Mouse (Mus musculus): ENCODE results near the gene Cttnbp2nl. TPM values are rescaled to one million over a fixed set of nuclear protein-coding genes. Genes with fewer than 3 reads are reported as not detected.

Cttnbp2nl gene
- polyA plus RNA-seq, 1 experiment from 2014 or later: 42.3 TPM

- Histone ChIP-seq H3K4me3 (ENCODE audit: low read depth, low read length) (peak overlapping the region; percentile 19), H3K27ac (ENCODE audit: low read depth) (no peak overlapping the region), H3K4me2 (peak overlapping the region; percentile 60), H3K27me3 (ENCODE audit: insufficient read depth, low read length) (no peaks in the 10 kb centered on the region), H3K9me3 (ENCODE audit: low read depth, low read length) (no peaks in the 10 kb centered on the region), H3K36me3 (ENCODE audit: insufficient read depth) (no peaks in the 10 kb centered on the region), H3K4me1 (ENCODE audit: insufficient read depth) (peaks cover 1% of the 10 kb centered on the region; the same call in 1 of the 2 replicates), H3K9ac (0 out of 2 replicates have a peak overlapping the region, but pooled peaks have one; percentile 19)
- peak; percentile 96 for DNase-seq
- ATAC-seq (ENCODE audit: insufficient read depth): peak; percentile 57; the same call in 1 of the 2 replicates
- peak; percentile 98 for TF ChIP-seq CTCF (IDR thresholded peaks at IDR 0.05; ENCODE audit: low read depth)
- WGBS: 11% methylated on average over 25 of the region's 25 CpGs
Observed at GRCm38 (mm10) chr3:105058627-105059513, 5.9 kb upstream of the Cttnbp2nl start.

DNA sequence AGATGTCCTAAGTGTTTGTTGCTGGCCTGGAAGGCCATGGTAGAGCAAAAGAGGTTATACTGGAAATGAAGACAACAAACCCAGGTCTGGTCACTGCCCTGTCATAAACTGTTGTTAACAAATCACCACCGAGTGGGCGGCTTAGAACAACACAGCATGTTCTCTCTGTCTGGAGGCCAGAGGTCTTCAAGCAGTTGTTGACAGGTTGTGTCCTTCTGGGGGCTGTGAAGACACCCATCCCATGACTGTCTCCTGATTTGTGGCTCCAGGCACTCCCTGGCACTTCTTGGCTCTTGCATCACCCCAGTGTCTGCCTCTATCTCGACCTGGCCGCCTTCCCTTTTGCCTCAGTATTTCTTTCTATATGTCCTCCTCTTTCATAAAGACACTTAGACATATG, 2.7 kb upstream of the Cttnbp2nl start:
- Histone ChIP-seq H3K27me3 (ENCODE audit: insufficient read depth, low read length) (no peaks in the 10 kb centered on the region), H3K27ac (ENCODE audit: low read depth) (peak overlapping the region; percentile 9; the same call in 1 of the 2 replicates), H3K9ac (no peak overlapping the region), H3K4me2 (no peak overlapping the region), H3K36me3 (ENCODE audit: insufficient read depth) (no peaks in the 10 kb centered on the region), H3K4me3 (ENCODE audit: low read depth, low read length) (no peak overlapping the region), H3K4me1 (ENCODE audit: insufficient read depth) (peaks cover 15% of the 10 kb centered on the region; the same call in 1 of the 2 replicates), H3K9me3 (ENCODE audit: low read depth, low read length) (no peaks in the 10 kb centered on the region)
- WGBS: 48% methylated on average over 4 of the region's 4 CpGs
- ATAC-seq (ENCODE audit: insufficient read depth): no peak
- TF ChIP-seq CTCF (IDR thresholded peaks at IDR 0.05; ENCODE audit: low read depth): no peak
- no peak for DNase-seq

DNA sequence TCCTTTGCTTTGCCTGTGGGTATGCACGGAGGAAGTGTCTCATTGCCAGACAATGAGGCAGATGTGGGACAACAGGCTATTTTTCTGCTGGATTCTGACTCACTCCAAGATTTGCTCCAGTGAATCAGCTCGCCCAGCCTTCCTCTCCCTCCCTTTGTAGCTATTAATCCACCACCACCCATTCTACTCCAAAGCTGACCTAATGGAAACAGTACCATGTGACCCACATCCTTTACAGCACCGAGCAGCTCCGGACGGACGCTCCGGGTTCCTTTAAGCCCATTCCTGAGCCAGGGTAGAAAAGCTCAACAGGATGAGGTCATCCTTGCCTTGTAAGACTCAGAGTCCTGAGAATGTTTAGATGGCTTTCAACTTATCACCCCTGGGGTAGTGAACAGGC, 2.0 kb upstream of the Cttnbp2nl start:
- H3K27me3 ChIP-seq (ENCODE audit: insufficient read depth, low read length): no peaks in the 10 kb centered on the region
- peak overlapping the region; percentile 83; the same call in 1 of the 2 replicates for H3K27ac ChIP-seq (ENCODE audit: low read depth)
- H3K9ac ChIP-seq: no peak overlapping the region
- WGBS: 30% methylated on average over 7 of the region's 7 CpGs
- H3K36me3 ChIP-seq (ENCODE audit: insufficient read depth): no peaks in the 10 kb centered on the region
- H3K4me3 ChIP-seq (ENCODE audit: low read depth, low read length): no peak overlapping the region; the same call in 1 of the 2 replicates
- peak; percentile 9; the same call in 1 of the 2 replicates for ATAC-seq (ENCODE audit: insufficient read depth)
- peaks cover 15% of the 10 kb centered on the region; the same call in 1 of the 2 replicates for H3K4me1 ChIP-seq (ENCODE audit: insufficient read depth)
- peak overlapping the region; percentile 33 for H3K4me2 ChIP-seq
- TF ChIP-seq CTCF (IDR thresholded peaks at IDR 0.05; ENCODE audit: low read depth): no peak
- peak; percentile 69 for DNase-seq
- no peaks in the 10 kb centered on the region for H3K9me3 ChIP-seq (ENCODE audit: low read depth, low read length)

DNA sequence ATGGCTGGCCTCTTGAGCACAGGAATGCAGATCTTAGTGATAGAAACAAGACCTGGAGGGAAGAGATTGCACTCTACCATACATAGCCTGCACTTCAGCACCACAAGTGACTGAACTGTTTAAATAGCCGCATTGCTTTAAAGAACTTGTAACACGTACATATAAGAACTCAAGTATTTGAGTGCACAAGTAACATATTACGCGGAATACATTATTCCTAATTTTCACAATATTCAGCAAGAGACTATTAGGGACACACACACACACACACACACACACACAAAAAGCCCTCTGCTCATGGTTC, 704 bp upstream of the Cttnbp2nl start:
- Histone ChIP-seq H3K36me3 (ENCODE audit: insufficient read depth) (no peaks in the 10 kb centered on the region), H3K4me1 (ENCODE audit: insufficient read depth) (peaks cover 15% of the 10 kb centered on the region; the same call in 1 of the 2 replicates), H3K4me2 (peak overlapping the region; percentile 92), H3K9ac (peak overlapping the region; percentile 57), H3K4me3 (ENCODE audit: low read depth, low read length) (peak overlapping the region; percentile 86), H3K27ac (ENCODE audit: low read depth) (peak overlapping the region; percentile 65; the same call in 1 of the 2 replicates), H3K27me3 (ENCODE audit: insufficient read depth, low read length) (no peaks in the 10 kb centered on the region), H3K9me3 (ENCODE audit: low read depth, low read length) (no peaks in the 10 kb centered on the region)
- ATAC-seq (ENCODE audit: insufficient read depth) (no peak; the same call in 1 of the 2 replicates), DNase-seq (peak; percentile 48)
- WGBS: 52% methylated on average over 4 of the region's 4 CpGs
- no peak for TF ChIP-seq CTCF (IDR thresholded peaks at IDR 0.05; ENCODE audit: low read depth)

DNA sequence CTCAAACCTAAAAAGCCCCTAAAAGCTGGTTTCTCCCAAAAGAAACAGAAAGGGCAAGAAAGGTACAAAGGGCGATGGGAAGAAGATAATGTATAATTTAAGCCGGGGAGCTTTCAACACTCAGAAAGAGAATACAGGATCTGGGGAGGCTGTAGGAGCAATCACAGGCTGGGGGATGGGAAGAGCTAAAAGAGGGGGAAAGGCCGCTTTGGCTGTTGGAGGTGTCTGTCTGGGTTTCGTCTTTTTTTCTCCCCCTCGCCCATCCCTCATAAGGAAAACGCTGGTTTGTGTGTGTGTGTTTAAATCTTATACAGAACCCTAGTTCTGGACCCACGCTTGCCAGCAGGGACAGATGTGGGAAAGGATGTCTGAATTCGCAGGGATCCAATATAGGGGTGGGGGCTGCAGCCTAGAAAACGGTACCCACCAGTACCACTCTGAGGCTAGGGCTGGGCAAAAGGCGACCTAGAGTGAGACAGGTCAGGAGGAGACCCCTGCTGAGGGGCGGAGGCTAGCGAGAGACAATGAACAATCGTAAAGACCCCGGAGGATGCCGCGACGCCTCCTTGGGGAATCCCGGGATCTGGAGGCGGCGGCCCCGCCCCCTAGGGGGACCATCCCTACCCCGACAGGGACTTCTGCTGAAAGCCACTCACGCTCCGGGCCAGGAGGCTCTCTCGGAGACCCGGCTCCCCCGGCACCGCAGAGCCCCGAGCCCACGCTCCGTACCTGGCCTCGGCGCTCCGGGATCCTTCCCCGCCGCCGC, 592 bp downstream of the Cttnbp2nl start:
- H3K4me1 ChIP-seq (ENCODE audit: insufficient read depth): peaks cover 15% of the 10 kb centered on the region; the same call in 1 of the 2 replicates
- peak; percentile 36 for DNase-seq
- 1% methylated on average over 37 of the region's 37 CpGs for WGBS

GRCm38 (mm10) chr3:105051103-105051502, 1.8 kb downstream of the Cttnbp2nl start:
- Histone ChIP-seq H3K9me3 (ENCODE audit: low read depth, low read length) (no peaks in the 10 kb centered on the region), H3K4me1 (ENCODE audit: insufficient read depth) (peaks cover 15% of the 10 kb centered on the region; the same call in 1 of the 2 replicates), H3K27ac (ENCODE audit: low read depth) (peak overlapping the region; percentile 80; the same call in 1 of the 2 replicates), H3K27me3 (ENCODE audit: insufficient read depth, low read length) (no peaks in the 10 kb centered on the region), H3K9ac (peak overlapping the region; percentile 79), H3K36me3 (ENCODE audit: insufficient read depth) (no peaks in the 10 kb centered on the region), H3K4me3 (ENCODE audit: low read depth, low read length) (peak overlapping the region; percentile 86), H3K4me2 (peak overlapping the region; percentile 92)
- ATAC-seq (ENCODE audit: insufficient read depth) (no peak), DNase-seq (no peak)
- TF ChIP-seq CTCF (IDR thresholded peaks at IDR 0.05; ENCODE audit: low read depth): no peak
- WGBS: 33% methylated on average over 2 of the region's 2 CpGs

More for the DNA sequence above, 592 bp downstream of the Cttnbp2nl start:
- no peaks in the 10 kb centered on the region for H3K9me3 ChIP-seq (ENCODE audit: low read depth, low read length)
- H3K4me3 ChIP-seq (ENCODE audit: low read depth, low read length): peak overlapping the region; percentile 86
- no peak for TF ChIP-seq CTCF (IDR thresholded peaks at IDR 0.05; ENCODE audit: low read depth)
- H3K4me2 ChIP-seq: peak overlapping the region; percentile 92
- peak overlapping the region; percentile 79 for H3K9ac ChIP-seq
- peak overlapping the region; percentile 80 for H3K27ac ChIP-seq (ENCODE audit: low read depth)
- peak; percentile 61 for ATAC-seq (ENCODE audit: insufficient read depth)
- H3K27me3 ChIP-seq (ENCODE audit: insufficient read depth, low read length): no peaks in the 10 kb centered on the region
- no peaks in the 10 kb centered on the region for H3K36me3 ChIP-seq (ENCODE audit: insufficient read depth)

All from lung, embryonic 14.5 days (tissue).